Mouse (Mus musculus): ENCODE results near the gene Plcg2.

Plcg2 gene

DNA sequence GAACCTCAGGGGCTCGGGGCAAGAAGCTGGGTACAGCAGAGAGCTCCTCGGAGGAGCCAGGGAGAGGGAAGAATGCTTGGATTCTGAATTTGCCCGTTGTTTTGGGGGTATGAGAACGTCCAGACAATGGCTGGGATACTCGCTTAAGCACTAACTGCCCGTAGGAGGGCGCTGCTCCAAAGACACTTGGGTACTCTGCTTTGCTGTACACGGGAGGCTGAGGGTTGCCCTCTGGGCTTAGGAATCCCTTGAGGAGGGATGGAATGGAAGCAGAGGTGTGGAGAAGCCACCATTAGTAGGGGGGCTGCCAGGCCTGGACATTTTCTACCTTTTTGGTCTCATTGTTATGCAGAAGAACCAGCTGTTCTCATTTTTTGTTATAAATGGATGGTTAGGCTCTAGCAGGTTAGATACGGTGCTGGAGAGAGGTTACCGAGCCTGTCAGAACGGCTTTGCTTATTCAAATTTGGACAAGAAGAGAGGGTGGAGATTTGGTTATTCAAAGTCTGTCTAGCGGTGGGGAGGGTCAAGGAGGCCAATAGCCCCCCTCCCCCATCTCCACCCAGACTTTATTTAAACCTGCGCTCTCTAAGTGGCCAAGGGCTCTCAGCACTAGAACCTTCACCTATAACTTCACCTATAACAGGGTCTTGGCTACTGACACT lies 5.4 kb downstream of the Plcg2 start:
- H3K27me3 ChIP-seq (ENCODE audit: control insufficient read depth, insufficient read depth, low read length, poor library complexity, severe bottlenecking), result no peaks in the 10 kb centered on the region
- peaks cover 13% of the 10 kb centered on the region for H3K36me3 ChIP-seq (ENCODE audit: control insufficient read depth, insufficient read depth, low read length, poor library complexity, severe bottlenecking)
- no peak for DNase-seq (ENCODE audit: low read depth, low spot score)

DNA sequence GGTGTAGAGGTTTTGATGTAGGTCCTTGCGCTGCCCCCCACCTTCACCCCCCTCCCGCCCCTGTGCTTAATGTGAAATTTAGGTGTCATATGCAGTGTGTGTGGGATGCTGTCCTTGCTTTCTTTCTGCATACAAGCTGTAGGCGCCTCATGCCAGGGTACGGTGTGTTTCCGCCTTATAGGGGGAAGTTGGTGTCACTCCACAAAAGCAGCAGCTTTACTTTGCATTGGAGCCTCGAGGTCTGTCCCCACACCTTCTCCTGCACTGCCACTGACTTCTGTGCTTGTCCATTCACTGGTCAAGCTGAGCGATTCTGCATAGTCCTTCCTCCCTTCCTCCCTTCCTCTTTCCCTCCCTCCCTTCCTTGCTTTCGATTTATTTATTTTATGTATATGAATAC lies 9.6 kb downstream of the Plcg2 start:
- Histone ChIP-seq H3K36me3 (ENCODE audit: control insufficient read depth, insufficient read depth, low read length, poor library complexity, severe bottlenecking) (peaks cover 14% of the 10 kb centered on the region), H3K27me3 (ENCODE audit: control insufficient read depth, insufficient read depth, low read length, poor library complexity, severe bottlenecking) (no peaks in the 10 kb centered on the region)
- DNase-seq (ENCODE audit: low read depth, low spot score), result no peak

DNA sequence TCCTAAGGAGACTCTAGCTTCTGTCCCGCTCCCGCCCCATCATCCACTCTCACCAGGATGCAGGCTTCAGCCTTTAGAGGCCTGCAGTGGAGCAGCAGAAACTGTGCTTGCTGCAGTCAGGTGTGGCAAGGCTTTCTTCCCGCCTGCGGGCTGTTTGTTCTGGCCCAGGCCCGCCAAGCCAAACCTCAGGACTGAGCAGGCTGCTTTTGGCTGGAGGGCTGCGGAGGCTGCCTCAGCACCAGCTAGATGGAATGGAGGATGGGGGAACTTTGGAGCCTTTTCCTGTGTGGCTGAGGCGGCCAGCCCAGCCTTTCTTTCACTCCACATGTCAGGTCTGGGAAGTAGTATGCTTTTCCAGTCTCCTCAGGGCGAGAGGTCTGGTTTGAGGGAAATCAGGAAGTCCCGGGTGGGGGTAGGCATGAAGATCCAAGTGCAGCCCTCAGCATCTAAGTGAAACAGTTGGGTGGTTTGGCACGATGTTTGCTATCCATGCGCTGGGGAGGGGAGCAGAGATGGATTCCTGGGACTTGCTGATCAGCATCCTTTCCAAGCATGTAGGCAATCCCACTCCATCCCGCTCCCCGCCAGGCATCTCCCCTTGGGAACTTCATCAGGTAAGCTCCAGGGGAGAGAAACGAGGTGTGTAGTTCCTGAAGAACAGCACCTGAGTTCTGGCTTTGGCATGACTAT lies 18.9 kb downstream of the Plcg2 start:
- DNase-seq (ENCODE audit: low read depth, low spot score), result no peak
- Histone ChIP-seq H3K36me3 (ENCODE audit: control insufficient read depth, insufficient read depth, low read length, poor library complexity, severe bottlenecking) (no peaks in the 10 kb centered on the region), H3K27me3 (ENCODE audit: control insufficient read depth, insufficient read depth, low read length, poor library complexity, severe bottlenecking) (no peaks in the 10 kb centered on the region)

DNA sequence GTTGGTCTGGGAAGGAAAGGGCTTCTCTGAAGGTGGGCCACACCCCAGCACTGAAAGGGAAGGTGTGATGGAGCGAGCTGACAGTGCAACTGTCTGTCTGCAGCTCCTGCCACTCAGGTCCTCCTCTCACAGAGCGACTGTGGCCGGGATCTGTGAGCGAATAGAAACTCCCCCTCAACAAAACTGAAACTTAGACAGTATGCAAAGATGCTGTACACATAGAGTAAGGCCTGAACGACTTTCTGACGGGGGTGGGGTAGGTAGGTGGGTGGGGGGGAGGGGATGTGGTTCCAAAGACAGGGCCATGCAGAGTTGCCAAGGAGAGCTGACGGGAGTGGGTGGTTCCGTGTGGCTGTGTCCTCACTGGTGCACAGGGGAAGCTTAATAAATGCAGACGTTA lies 19.8 kb downstream of the Plcg2 start:
- peak; percentile 75 for DNase-seq (ENCODE audit: low read depth, low spot score)
- no peaks in the 10 kb centered on the region for H3K27me3 ChIP-seq (ENCODE audit: control insufficient read depth, insufficient read depth, low read length, poor library complexity, severe bottlenecking)

DNA sequence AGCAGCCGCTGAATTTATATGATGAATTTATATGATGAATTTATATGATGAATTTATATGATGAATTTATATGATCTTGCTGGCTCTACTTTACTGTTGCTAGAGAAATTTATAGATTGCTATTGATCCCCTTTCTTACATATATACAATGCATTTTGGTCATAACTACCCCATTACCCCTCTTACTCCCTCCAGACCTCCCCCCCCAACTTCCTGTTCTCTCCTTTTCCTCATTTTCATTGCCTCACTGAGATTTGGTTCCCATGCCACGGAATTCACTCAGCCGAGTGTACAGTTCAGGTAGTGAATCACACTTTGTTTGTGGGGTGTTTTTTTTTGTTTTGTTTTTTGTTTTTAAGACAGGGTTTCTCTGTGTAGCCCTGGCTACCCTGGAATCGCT lies 20.8 kb downstream of the Plcg2 start:
- Histone ChIP-seq H3K36me3 (ENCODE audit: control insufficient read depth, insufficient read depth, low read length, poor library complexity, severe bottlenecking) (no peaks in the 10 kb centered on the region), H3K27me3 (ENCODE audit: control insufficient read depth, insufficient read depth, low read length, poor library complexity, severe bottlenecking) (no peaks in the 10 kb centered on the region)
- DNase-seq (ENCODE audit: low read depth, low spot score), result no peak

More for the DNA sequence above, 19.8 kb downstream of the Plcg2 start:
- no peaks in the 10 kb centered on the region for H3K36me3 ChIP-seq (ENCODE audit: control insufficient read depth, insufficient read depth, low read length, poor library complexity, severe bottlenecking)

DNA sequence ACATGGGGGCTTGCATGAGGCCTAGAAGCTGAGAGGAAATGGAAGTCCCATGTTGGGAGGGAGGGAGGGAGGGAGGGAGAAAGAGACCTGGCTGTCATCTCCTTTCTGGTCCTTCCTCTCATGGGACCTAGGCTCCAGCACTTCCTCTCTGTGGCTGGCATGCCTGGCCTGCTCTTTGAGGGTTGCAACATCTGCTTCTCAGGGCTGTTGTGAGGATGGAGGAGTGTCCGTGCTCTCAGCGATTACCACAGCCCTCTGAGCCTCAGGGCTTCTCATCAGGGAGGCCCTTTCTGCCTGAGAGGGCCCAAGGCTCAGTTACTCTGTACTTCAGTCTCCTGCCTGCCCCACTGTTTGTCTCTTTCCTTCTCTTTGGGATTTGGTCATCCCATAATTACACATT lies 28.1 kb downstream of the Plcg2 start:
- DNase-seq (ENCODE audit: low read depth, low spot score), result peak; percentile 75

DNA sequence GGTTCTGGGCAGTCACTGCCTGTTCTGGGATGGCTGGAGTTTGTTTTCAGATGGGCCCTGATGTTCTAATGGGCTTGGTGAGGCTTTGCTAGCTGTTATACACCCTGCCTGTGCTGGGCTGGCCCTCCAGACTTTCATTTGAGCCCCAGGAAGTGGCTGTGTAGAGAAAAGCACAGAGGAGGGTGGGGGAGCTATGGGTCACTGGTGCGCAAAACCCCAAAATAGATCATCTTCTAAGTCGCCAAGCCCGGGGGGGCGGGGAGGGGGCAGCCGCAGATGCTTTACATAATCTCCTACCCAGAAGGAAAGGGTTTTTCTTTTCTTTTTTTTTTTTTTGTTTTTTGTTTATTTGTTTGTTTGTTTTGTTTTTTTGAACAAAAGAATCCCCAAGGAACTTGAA lies 29.9 kb downstream of the Plcg2 start:
- no peaks in the 10 kb centered on the region; the same call in 1 of the 2 replicates for H3K36me3 ChIP-seq (ENCODE audit: control insufficient read depth, insufficient read depth, low read length, poor library complexity, severe bottlenecking)
- H3K27me3 ChIP-seq (ENCODE audit: control insufficient read depth, insufficient read depth, low read length, poor library complexity, severe bottlenecking), result no peaks in the 10 kb centered on the region
- peak; percentile 87 for DNase-seq (ENCODE audit: low read depth, low spot score)

More for the DNA sequence above, 28.1 kb downstream of the Plcg2 start:
- Histone ChIP-seq H3K36me3 (ENCODE audit: control insufficient read depth, insufficient read depth, low read length, poor library complexity, severe bottlenecking) (no peaks in the 10 kb centered on the region; the same call in 1 of the 2 replicates), H3K27me3 (ENCODE audit: control insufficient read depth, insufficient read depth, low read length, poor library complexity, severe bottlenecking) (no peaks in the 10 kb centered on the region)

DNA sequence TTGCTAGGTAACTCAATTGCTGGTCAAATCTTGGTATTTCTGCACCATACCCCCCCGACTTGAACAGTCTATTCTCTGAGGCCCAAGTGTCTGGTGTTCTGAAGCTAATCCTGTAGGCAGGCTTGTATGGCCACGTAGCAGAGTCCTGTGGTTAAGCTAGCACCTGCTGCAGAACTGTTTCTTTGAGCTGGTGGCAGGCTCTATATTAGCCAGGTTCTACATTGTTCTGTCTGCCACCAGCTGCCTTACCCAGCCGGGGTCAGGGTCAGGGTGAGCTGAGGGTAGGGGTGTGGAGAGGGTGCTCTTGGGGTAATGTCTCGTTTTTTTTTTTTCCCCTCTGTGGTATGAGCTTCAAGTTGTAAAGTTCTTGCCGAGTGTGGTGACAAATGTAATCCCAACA lies 31.1 kb downstream of the Plcg2 start:
- DNase-seq (ENCODE audit: low read depth, low spot score), result no peak
- Histone ChIP-seq H3K27me3 (ENCODE audit: control insufficient read depth, insufficient read depth, low read length, poor library complexity, severe bottlenecking) (no peaks in the 10 kb centered on the region), H3K36me3 (ENCODE audit: control insufficient read depth, insufficient read depth, low read length, poor library complexity, severe bottlenecking) (no peaks in the 10 kb centered on the region; the same call in 1 of the 2 replicates)

DNA sequence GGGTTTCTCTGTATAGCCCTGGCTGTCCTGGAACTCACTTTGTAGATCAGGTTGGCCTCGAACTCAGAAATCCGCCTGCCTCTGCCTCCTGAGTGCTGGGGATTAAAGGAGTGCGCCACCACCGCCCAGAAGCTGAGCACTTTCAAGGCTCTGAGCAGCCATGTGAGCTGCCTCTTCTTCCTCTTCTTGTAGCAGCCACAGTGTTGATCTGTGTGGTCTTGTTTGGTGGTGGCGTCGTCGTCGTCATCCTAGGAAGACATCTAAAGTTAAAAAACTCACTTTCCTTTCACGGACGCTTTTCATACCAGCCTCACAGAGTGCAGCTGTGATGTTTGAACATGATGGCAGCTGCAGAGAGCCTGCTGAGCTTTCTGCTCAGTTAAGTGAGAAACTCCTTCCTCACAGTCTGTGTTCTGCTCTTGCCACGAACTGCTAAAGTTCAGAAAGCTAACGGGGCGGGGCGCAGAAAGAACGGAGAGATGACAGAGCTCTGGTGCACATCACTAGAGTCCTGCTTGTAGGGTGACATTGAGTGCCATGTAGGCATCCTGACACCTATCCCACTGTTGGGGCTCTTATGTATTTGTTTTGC lies 34.4 kb downstream of the Plcg2 start:
- H3K27me3 ChIP-seq (ENCODE audit: control insufficient read depth, insufficient read depth, low read length, poor library complexity, severe bottlenecking), result no peaks in the 10 kb centered on the region
- no peaks in the 10 kb centered on the region for H3K36me3 ChIP-seq (ENCODE audit: control insufficient read depth, insufficient read depth, low read length, poor library complexity, severe bottlenecking)
- DNase-seq (ENCODE audit: low read depth, low spot score), result peak; percentile 66

DNA sequence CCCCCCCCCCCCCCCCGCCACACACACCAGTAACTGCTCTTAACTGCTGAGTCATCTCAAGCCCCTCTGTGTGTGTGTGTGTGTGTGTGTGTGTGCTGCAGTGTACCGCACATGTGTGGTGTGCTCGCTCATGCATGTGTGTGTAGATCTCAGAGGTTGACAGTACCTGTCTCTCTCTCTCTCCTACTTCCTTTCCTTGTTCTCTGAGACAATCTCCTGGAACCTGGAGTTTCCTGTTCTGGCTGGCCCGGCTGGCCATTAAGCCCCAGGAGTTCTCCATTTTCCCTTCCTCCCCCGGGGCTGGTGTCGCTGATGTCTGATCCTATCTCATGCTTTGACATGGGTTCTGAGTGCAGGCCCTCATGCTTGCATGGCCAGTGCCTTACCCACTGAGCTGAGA lies 38.8 kb downstream of the Plcg2 start:
- DNase-seq (ENCODE audit: low read depth, low spot score), result peak; percentile 71
- Histone ChIP-seq H3K27me3 (ENCODE audit: control insufficient read depth, insufficient read depth, low read length, poor library complexity, severe bottlenecking) (no peaks in the 10 kb centered on the region), H3K36me3 (ENCODE audit: control insufficient read depth, insufficient read depth, low read length, poor library complexity, severe bottlenecking) (no peaks in the 10 kb centered on the region)

DNA sequence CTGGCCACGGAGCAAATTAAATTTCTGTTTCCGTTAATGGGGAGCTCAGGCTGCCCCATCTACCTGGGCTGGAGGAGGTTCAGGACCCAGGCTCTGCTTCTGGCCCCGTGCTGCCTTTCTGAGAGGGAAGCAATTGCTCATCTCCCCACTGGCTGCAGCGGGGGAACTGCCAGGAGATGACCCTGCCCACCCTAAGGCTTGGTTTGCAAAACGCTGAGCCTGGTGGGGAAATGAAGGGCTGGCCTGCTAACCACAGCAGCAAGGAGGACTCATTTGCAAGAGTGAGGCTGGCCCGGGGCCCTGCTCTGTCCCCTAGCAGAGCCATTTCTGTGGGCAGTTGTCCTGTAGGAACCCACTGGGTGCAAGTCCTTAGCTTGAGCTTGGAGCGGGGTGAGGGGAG lies 39.7 kb downstream of the Plcg2 start:
- H3K27me3 ChIP-seq (ENCODE audit: control insufficient read depth, insufficient read depth, low read length, poor library complexity, severe bottlenecking), result no peaks in the 10 kb centered on the region
- no peak for DNase-seq (ENCODE audit: low read depth, low spot score)
- no peaks in the 10 kb centered on the region for H3K36me3 ChIP-seq (ENCODE audit: control insufficient read depth, insufficient read depth, low read length, poor library complexity, severe bottlenecking)

DNA sequence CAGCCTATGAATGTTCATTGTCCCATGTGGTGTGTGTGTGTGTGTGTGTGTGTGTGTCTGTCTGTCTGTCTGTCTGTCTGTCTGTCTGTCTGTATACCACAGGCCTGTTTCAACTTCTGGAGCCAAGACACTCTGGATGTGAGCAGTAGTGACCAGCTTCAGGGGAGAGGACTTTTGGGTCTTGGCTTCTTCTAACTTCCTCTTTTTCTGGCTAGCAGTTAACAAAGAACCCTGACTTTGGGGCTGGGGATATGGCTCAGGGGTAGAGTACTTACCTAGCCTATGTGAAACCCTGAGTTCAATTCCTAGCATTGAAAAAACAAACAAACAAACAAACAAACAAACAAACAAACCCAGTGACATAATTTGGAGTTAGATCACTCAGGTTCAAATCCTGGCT lies 44.9 kb downstream of the Plcg2 start:
- Histone ChIP-seq H3K36me3 (ENCODE audit: control insufficient read depth, insufficient read depth, low read length, poor library complexity, severe bottlenecking) (no peaks in the 10 kb centered on the region), H3K27me3 (ENCODE audit: control insufficient read depth, insufficient read depth, low read length, poor library complexity, severe bottlenecking) (no peaks in the 10 kb centered on the region)
- peak; percentile 58 for DNase-seq (ENCODE audit: low read depth, low spot score)

DNA sequence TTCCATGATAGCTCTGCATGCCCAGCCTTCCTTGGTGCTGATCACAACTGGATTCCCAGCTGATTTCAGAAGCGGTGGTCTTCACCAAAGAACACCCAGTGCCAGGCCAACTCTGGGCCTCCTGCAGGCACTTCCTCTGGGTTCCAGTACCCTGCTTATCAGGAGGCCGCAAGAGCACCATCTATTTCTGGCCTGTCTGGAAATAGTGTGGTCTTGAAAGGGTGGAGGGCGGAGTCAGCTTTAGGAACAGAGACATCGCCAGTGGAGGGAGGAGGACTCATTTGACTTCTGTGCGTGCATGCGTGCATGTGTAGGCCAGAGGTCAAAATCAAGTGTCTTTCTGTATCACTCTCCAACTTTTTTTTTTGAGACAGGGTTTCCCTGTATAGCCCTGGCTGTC lies 45.7 kb downstream of the Plcg2 start:
- H3K36me3 ChIP-seq (ENCODE audit: control insufficient read depth, insufficient read depth, low read length, poor library complexity, severe bottlenecking), result no peaks in the 10 kb centered on the region
- peak; percentile 68 for DNase-seq (ENCODE audit: low read depth, low spot score)

DNA sequence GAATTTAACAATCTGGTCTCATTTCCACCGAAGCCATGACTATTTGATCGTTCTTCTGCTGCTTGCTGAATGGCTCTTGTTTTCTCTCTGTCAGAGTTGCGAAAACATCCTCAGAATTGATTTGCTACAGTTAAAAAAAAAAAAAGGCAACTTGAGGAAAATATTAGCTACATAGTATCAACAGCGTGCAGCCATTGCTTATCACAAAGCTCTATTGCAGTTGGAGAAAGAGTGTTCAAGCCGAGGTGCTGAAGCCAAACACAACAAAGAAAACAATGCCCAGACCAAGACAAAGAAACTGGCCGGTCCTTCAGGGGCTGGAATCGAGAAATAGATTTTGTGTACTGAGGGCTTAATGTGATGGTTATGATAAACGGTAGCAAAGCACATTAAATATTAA lies 47.0 kb downstream of the Plcg2 start:
- Histone ChIP-seq H3K27me3 (ENCODE audit: control insufficient read depth, insufficient read depth, low read length, poor library complexity, severe bottlenecking) (no peaks in the 10 kb centered on the region), H3K36me3 (ENCODE audit: control insufficient read depth, insufficient read depth, low read length, poor library complexity, severe bottlenecking) (no peaks in the 10 kb centered on the region)
- DNase-seq (ENCODE audit: low read depth, low spot score), result no peak

More for the DNA sequence above, 45.7 kb downstream of the Plcg2 start:
- H3K27me3 ChIP-seq (ENCODE audit: control insufficient read depth, insufficient read depth, low read length, poor library complexity, severe bottlenecking), result no peaks in the 10 kb centered on the region

DNA sequence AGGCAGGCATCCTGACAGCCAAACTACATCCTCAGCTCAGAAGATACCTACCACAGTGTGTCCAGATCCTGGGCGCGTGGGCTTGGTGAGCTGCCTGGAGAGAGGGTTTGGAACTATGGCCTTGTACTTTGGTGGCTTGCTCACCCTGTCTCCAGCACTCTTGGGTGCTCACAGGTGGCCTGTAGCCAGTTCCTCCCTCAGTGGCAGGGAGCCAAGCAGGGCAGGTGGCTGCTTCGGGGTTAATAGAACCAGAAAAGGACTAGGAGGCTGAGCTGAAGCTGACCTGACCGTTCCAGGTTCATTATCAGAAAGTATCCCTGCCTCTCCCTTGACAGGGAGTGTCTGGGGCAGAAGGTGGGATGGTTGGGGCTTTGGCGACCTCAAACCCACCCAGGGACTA lies 48.3 kb downstream of the Plcg2 start:
- Histone ChIP-seq H3K27me3 (ENCODE audit: control insufficient read depth, insufficient read depth, low read length, poor library complexity, severe bottlenecking) (no peaks in the 10 kb centered on the region), H3K36me3 (ENCODE audit: control insufficient read depth, insufficient read depth, low read length, poor library complexity, severe bottlenecking) (no peaks in the 10 kb centered on the region)
- no peak for DNase-seq (ENCODE audit: low read depth, low spot score)
